Mouse (Mus musculus) liver, adult (tissue): Measurements from ENCODE around the gene Crbn.

Experiments
- GATA4 ChIP-seq: IDR thresholded peaks from 2 replicates; pipeline ENCODE4 v1.6.1; 2014; ENCODE audit warnings: mild to moderate bottlenecking, low read length; ENCODE audit not compliant: insufficient replicate concordance

Crbn gene

DNA sequence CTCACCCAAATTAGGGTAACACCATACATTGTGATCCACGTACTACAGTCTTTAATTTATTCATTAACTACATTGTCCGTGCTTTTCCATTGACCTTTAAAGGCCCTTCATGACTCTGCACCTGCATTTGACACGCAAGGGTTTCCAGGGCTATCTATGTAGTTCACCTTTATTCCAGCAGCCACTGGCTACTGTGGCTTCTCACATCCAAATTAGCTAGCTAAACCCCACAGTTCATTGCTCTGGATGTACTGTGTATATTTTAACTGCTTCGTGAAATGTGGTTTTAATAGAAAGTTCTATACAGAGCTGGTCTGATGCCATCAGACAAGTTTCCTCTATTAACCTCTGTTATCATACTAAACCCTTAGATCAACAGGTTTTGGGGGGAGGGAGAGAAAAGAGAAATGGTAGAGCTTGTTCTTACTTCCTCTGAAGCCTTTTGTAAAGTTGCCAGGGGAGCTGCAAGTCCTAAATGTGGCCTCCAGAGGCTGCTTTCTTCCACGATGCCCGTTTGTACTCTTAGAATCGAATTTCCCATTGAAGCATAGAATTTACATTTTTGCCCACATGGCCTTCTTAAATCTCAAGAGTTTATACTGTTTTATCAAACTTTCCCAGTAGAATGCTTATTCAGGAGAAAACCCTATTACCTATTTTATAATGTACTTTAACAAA is 56.2 kb downstream of the Crbn start:
- no peak for TF ChIP-seq GATA4

GRCm38 (mm10) chr6:106740244-106740825 is 59.5 kb downstream of the Crbn start:
- TF ChIP-seq GATA4 = no peak

- no peak for TF ChIP-seq GATA4
These were observed 61.6 kb downstream of the Crbn start for GRCm38 (mm10) chr6:106738229-106738628.

DNA sequence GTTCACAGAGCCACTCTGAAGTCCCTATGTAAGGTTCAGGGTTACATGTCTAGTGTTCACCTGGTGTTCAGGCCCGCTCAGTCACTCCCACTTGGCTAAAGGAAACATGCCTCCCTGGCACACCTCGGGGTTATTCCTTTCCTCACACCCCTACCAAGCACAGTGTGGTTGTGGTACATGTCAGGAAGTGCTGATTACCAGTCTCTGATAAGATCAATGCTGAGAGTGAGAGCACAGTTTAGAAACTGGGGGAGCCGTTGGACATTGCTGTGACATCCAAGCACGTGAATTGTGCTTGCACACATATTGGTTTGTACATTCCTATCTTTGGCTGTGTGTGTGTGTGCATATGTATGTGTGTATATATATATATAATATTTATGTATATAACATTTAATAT is 67.3 kb downstream of the Crbn start:
- TF ChIP-seq GATA4 = no peak
